27 mouse cellular contexts compared by ENCODE assay signal in genomic region chr2:181730051-181730450, GRCm38 (mm10). TPM values are rescaled to one million over a fixed set of nuclear protein-coding genes. Genes with fewer than 3 reads are reported as not detected.
"Had no signal": no experiment of that assay in that cellular context is flagged by ENCODE, and none has a peak within 500 bp of the region (broad histone marks: within the 10 kb centered on the region; RNA-seq: fewer than 3 reads in every experiment).

No protein-coding gene starts in this region.

- H3K4me3 ChIP-seq: layer of hippocampus, adult 2 months; left cerebral cortex, adult 2 months; limb, embryonic 12.5 days; limb, embryonic 15.5 days; midbrain, embryonic 13.5 days; myocyte; stomach, embryonic 15.5 days had no signal

- ATAC-seq: intestine, postnatal 0 days; liver, postnatal 0 days; lung, postnatal 0 days; midbrain, embryonic 13.5 days; midbrain, embryonic 16.5 days had no signal

- H3K27ac ChIP-seq: kidney, postnatal 0 days; layer of hippocampus, adult 2 months; left cerebral cortex, adult 2 months; limb, embryonic 12.5 days; limb, embryonic 15.5 days; liver, embryonic 14.5 days; macrophage; midbrain, embryonic 13.5 days; stomach, embryonic 15.5 days had no signal

- H3K9ac ChIP-seq: limb, embryonic 12.5 days; limb, embryonic 15.5 days; liver, embryonic 14.5 days; liver, postnatal 0 days; lung, embryonic 14.5 days; midbrain, embryonic 13.5 days; stomach, embryonic 15.5 days had no signal

- H3K27me3 ChIP-seq: limb, embryonic 12.5 days; limb, embryonic 15.5 days; midbrain, embryonic 13.5 days; stomach, embryonic 15.5 days had no signal

- H3K4me2 ChIP-seq: limb, embryonic 12.5 days; limb, embryonic 15.5 days; liver, embryonic 11.5 days; lung, embryonic 14.5 days; midbrain, embryonic 13.5 days; stomach, embryonic 15.5 days had no signal

- H3K4me1 ChIP-seq: limb, embryonic 15.5 days; stomach, embryonic 15.5 days had no signal

- H3K9me3 ChIP-seq: limb, embryonic 12.5 days; limb, embryonic 15.5 days; midbrain, embryonic 13.5 days; stomach, embryonic 15.5 days had no signal

- DNase-seq: kidney, adult 2 months; kidney, postnatal 25 days; layer of hippocampus, postnatal 36 days; left cerebral cortex, postnatal 4 days; liver, postnatal 0 days; lung, embryonic 14.5 days; right cerebral cortex, postnatal 25 days; spleen, adult 18-20 months had no signal

- H3K36me3 ChIP-seq: limb, embryonic 12.5 days; limb, embryonic 15.5 days; stomach, embryonic 15.5 days had no signal

RNA-seq across cellular contexts. Expression of gene Oprl1, which starts 15.2 kb away (rescaled TPM):
- polyA plus RNA-seq: macrophage, myocyte had no signal

RNA-seq across cellular contexts. Expression of gene Lkaaear1, which starts 31.8 kb away (rescaled TPM):
- polyA plus RNA-seq: intestine, embryonic 14.5 days; intestine, postnatal 0 days; kidney, adult 2 months; kidney, embryonic 14.5 days; kidney, postnatal 0 days; large intestine, adult 2 months; limb, embryonic 12.5 days; limb, embryonic 15.5 days; liver, embryonic 11.5 days; liver, embryonic 14.5 days; liver, postnatal 0 days; lung, embryonic 14.5 days; lung, postnatal 0 days; macrophage; midbrain, embryonic 13.5 days; midbrain, embryonic 16.5 days; myocyte; neural tube, embryonic 11.5 days; stomach, embryonic 15.5 days; urinary bladder, adult 2 months had no signal

RNA-seq across cellular contexts. Expression of gene Myt1, which starts 33.1 kb away (rescaled TPM):
- polyA plus RNA-seq: kidney, embryonic 14.5 days; kidney, postnatal 0 days; limb, embryonic 15.5 days; liver, postnatal 0 days; lung, postnatal 0 days; macrophage had no signal
